Mouse (Mus musculus) right cerebral cortex, postnatal 14 days (tissue): Measurements from ENCODE around the gene Dhx8.
A peak's percentile ranks its signal among the peaks of the same experiment; 100 is the strongest.

ENCODE experiments used
- DNase-seq: peaks from one replicate; pipeline ENCODE4 v3.0.0; 2022

Gene Dhx8

DNA sequence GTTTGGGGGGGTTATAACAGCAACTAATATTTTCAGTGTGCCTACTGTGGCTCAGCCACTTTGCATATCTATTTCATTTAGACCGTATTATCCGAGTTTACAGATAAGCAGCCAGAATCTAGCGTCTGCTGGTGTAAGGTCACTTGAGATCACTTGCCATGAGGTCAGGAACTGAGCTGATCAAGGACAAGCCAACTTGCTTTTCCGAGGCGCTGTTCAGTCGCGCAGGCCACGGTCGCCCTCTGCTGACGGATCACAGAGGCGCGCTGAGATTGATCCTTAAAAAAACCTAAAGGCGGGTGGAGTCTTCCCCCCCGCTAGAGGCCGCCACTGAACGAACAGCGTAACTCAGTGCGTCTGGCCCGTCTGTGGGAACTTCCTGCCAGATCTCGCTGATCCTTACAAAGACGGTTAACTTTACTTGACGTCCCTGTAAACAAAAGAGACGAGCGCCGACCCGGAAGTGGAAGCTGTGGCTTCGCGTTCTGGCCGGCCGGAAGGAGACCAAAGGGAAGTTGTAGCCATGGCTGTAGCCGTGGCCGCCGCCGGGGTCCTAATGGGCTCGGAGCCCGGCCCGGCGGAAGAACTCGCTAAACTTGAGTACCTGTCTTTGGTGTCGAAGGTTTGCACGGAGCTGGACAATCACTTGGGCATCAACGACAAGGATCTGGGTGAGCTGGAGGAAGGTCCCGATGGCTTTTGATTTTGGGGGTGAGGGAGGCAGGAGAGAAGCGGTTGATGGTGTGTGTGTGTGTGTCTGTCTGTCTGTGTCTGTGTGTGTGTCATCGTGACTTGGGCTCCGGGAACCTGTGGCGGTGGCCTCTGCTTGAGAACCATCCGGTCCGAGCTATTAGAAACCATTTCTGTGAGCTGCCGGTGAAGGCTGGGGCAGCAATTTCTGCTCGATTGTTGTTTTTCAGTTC lies at the start of gene Dhx8:
Gene Dhx8, plus strand, starts transcription at position 402 of the 923 bp plus-strand sequence.
- peak; percentile 98 for DNase-seq

DNA sequence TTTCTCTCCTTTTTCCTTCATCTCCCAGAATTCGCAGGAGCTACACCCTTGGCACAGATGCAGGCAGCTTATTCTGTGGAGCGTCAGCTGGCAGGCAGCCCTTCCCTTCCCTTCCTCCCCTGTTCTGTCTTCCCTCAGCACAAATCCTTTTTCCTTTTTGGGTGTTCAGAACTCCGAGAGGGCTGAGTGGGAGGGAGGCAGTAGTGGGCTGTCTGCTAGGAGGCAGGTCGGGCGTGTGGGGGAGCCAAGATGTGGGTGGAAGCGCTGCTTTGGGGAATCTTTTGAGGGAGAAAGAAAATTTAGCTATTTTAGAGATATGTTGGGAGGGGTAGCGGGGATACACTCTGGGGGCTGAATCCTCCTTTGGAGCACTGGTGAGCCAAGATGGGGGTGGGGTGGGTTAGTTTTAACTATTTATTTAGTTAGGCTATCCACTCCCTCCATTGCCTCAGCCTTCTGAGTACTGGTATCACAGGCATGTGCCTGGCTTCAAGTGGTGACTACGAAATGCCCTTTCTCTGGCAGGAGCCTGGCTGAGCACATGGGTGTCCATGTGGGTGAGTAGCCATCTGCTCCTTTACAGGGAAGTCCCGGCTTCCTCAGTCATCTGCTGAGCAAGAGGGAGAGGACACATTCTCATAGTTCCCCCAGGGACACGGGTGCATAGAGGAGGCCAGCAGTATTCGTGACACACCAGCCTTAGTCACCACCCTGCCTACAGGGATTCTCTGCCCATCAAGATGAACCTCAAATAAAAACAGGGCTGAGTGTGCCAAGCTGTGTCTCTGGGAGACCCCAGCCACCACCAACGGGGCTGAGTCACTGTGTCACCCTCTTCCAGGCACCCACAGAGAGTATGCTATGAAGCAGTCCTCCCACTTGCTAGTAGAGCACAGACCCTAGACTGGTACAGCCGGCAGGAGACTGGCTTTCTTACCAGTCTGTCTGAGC lies 45.1 kb upstream of the Dhx8 start:
- peak; percentile 81 for DNase-seq

DNA sequence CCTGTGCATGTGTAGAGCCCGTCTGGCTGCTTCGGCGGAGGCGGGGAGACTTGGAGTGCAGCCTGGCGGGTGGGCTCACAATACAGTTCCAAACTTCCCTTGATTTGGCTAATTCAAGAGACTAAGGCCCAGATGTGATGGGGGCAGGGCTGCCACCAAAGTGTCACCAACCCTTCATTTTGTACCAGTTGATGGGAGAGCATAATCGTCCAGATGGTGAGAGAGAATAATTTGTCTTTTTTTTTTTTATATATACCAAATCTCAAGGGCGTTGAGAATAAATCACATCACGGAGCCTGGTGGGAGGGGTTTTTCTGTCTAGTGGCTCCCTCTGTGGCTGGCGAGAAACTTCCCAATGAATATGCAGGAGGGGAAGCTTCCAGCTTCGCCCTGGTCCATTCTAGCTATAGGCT lies 43.0 kb upstream of the Dhx8 start:
- peak; percentile 69 for DNase-seq

DNA sequence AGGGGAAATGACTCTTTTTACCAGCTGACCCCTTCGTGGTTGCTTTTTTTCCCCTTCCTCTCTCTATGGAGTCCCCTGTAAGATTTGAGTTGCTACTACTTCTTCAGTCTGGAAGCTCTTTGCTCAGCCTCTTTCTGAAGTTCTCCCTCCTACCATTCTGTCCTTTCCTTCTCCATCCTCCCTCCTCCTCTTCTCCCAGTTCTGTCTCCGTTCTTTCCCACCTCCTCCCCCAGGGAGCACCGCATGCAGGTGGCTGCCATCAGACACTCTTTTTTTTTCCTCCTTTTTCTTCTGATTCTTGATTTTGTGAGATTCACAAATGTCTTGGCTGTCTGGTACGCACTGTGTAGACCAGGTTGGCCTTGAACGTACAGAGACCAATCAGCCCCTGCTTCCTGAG lies 42.4 kb upstream of the Dhx8 start:
- DNase-seq: no peak

DNA sequence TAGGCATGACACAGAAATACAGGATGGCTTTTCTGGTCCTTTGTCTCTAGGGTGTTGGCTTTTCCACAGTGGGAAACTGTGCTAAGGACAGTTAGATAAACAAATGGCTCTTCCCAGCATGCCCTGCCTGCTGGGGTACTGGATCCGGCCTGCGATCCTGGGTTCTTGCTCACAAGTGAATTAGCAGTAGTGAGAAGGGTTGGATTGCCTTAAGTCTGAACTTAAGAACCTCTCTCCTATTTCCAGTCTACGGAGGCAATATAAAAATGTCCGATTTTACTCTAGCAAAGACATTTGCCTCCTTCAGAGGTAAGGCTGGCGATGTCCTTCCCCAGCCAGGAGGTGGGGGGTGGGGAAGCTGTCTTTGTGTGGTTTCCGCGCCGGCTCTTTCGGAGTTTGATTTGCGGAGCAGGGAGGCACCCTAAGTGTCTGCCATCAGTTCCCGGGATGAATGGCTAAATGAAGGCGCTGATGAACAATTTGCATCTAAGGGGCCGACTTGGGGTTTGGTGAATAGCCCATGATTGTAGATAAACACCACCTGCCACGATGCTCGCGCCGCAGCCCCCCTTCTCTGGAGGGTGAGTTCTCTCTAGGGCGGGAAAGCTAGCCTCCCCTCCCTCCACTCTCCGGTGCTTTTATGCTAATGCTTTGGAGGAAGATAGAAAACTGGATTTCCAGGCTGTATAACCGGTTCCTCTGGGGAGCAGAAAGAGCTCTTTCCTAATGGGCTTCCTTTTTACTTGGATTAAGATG lies 36.6 kb upstream of the Dhx8 start:
- DNase-seq: peak; percentile 26

DNA sequence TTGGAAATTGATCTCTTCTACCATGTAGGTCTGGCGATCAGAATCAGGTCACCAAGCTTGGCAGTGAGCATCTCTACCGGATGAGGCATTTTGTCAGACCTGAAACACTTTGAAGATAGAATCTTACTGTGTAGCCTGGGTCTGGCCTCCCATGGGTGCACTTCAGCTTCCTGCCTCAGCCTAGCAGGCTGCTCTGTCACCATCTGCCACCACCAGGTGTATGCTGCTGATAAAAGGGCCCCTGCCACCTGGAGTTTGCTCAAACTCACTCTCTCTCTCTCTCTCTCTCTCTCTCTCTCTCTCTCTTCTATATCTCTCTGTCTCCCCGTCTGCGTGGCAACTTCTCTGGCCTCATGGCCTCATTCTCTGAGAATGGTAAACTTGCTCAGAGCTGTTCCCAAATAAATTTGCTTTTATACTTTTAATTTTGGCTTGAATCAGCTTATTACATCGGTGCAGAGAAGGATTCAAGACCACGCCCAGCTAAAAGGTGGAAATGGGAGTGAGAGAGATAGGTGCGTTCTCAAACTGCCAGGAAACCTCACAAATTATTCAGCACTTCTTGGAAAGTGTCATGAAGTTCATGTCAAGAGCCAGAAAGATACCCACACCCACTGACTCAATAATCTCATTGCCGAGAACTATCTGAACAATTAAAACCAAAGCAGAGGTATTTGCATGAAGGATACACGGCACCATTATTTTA lies 35.4 kb upstream of the Dhx8 start:
- no peak for DNase-seq

DNA sequence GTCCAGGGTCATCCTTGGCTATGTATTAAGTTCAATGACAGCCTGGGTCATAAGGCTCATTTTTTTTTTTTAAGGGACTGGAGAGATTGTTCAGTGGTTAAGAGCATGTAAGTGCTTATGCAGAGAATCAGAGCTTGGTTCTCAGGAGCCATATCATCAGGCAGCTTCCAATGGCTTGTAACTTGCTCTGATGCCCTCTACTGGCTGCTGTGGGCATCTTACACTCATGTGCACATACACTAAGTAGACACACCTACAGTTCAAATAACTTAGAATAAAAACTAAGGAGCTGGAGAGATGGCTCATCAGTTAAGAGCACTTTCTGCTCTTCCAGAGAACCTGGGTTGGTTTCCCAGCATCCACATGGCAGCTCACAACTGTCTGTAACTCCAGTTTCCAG lies 34.6 kb upstream of the Dhx8 start:
- no peak for DNase-seq

DNA sequence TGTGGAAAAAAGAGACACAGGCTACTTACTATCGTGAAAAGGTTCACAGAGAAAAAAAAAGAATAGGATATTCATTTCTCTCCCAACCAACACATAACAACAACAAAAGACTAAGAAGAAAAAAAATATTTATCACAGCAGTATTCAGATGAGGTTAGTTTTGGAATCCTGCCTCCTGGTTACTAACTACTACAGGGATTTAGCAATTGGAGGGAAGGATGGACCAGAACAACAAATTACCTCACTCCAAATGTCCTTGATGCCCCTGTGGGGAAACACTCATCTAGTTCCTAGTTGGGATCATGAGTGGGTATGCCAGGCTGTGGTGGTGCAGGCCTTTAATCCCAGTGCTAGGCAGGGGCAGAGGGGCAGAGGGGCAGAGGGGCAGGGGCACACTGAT lies 33.2 kb upstream of the Dhx8 start:
- DNase-seq: no peak

DNA sequence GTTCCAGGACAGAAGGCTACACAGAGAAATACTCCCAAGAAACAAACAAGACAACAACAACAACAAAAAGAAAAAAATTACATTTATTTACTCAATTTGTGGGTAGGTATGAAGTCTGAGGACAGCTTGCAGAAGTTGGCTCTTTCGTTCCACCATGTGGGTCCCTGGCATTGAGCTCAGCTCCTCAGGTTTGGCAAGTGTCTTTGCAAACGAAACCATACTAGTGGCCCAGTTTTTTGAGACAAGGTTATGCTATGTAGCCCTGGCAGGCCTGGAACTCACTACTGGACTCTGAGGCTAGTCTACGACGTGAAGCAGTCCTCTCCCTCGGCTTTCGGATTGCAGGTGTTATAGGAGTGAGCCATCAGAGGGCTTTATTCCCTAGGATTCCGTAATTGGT lies 32.7 kb upstream of the Dhx8 start:
- no peak for DNase-seq

DNA sequence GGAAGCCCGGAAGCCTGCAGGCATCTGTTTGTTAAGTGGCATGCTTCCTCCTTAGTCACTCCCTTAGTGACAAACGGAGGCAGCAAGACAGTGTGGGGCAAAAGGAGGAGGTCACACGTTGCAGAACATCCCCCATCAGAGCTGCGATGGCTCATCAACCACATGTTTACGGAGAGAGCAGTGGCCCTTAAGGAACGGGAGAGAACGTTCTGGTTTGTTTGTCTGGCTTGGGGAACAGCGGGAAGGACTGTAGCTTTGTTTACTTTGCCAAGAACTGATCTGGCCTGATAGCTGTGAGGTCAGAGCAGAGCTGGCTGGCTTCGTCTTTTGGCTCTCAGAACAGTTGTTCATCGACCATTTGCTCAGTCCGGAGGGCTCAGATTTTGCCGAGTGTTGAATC lies 32.3 kb upstream of the Dhx8 start:
- DNase-seq: no peak

DNA sequence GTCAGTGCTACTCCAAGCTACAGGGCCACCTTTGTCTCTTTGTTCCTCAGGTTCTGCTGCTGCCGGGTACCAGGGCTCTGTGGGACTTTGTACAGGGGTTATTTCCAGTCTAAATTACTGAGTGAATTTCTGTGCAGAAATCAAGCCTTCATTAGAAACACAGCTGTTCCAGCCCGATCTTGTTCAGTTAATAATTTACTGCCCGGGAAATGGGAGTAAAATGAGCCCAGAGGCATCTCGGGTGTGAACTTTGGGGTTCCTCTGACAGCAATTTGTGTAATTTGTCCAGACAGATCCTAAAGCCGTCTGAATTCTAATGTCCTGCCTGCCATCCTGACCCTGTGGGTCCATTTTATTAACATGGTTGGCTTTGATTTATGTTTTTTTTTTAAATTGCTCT lies 28.6 kb upstream of the Dhx8 start:
- no peak for DNase-seq

DNA sequence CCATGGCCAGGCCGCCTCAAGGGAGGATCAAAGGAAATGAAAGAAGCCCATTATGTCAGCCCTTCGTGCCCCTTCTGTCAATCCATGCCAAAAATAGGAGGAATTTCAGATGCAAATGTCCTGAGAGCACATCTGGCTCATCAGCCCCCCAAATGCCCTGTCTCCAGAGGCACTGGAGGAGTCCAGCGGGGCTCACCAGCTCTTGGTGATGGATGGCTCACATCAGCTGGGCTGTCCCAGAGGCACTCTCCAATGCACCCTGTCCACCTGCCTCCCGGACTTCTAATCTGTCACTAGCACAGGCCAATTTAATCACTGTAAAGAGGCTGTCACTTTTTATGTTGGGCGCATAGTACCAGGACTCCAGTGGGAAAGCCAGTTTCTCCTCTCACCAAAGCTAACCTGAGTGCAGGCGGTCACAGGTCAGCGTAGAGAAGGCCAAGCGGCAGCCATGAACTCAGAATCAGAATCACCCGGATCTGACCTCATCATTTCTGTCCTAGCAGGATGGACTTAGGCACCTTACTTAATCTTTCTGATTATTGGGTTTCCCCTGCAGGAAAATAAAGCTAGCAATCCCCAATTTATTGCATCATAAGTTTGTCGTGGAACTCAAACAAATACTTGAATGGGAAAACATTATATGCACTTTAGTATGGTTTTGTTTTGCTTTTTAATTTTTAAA lies 25.8 kb upstream of the Dhx8 start:
- DNase-seq: no peak

DNA sequence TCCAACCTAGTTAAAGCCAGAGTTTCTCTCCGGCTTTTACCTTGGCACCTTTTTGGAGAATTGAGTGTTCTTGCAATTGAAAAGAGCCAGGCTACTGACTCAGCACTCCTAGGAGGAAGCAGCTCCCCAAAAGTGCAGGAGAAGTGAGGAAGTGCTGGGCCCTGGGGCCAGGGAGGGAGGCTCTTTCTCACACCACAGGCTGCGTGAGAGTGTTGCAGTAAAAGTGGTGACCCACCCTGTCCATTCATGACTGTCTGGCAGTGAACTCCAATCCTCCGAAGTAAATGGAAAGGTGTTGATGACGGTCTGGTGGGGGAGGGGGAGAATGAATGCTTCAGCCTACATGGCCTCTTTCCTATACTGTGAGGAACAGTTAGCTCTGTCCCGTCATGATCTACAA lies 24.2 kb upstream of the Dhx8 start:
- no peak for DNase-seq

DNA sequence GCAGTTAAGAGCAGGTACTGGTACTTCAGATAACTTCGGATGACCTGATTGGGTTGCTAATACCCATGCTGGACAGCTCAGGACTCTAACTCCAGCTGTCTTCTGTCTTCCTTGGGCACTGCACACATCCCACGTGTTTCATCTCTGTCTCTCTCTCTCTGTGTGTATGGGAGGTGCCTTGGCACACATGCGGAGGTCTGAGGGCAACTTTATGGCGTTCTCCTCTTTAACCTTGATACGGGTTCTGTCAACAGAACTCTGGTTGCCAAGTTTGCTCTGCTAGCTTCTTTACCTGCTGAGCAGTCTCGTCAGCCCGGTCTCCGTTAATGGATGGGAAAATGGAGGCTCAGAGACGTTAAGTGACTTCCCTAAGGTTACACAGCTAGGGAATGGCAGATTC lies 19.9 kb upstream of the Dhx8 start:
- no peak for DNase-seq

DNA sequence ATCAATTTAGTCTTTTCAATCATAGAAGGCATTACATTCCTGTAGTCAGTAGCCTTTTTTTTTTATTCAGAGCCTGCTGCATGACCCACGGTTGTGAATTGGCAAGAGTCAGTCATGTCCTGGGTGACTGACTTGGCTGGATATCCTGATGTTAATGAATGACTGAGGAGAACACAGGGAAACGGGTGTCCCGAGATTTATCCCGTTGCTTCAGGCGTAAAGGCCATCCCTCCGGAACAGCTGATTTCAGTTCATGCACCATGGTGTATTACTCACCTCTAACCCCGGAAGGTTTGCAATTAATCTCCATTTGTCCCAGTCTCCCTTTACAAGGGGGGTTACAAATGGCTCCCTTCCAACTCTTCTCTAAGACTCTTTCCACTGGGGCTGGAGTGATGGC lies 18.7 kb upstream of the Dhx8 start:
- no peak for DNase-seq

DNA sequence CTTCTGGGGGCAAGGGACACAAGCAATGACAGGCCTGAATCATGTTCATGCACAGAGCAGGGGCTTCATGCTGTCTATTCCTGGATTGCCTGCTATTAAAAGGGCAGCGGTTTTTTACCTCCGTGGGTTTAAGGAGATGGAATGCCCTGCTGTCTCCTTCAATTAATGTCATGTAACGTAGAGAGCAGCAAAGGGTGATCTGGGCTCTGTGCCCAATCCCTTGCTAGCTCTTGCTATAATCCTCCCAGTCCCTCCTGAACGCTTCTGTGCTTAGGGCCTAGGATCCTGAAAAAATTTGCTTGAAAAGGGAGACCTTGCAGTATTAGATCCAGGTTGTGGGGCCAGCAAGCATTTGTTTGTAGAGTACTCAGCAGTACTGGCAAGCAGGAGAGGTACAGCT lies 14.4 kb upstream of the Dhx8 start:
- no peak for DNase-seq

DNA sequence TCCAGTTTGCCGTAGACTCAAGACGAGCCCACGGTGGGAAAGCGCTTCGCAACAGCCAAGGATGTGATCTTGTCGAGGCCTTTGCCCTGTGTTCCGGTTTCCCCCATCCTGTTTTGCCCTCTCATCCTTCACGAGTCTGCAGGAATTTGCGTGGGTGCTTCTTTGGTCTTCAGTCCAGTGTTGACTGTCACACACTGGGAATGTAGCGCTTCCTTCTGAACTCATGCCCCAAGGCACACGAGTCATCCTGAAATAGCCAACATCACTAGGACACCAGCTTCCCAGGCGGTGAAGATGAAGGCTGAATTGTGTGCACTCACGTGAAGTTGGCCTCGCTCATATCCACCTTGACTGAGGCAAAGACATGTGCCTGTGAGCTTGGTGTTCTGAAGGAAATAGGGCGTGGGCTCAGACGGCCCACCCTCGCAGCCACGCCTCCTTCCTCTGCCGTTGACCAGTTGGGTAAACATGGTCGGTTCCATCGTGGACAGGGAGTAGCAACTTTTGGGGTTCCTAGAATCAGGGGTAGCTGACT lies 12.7 kb upstream of the Dhx8 start:
- no peak for DNase-seq

DNA sequence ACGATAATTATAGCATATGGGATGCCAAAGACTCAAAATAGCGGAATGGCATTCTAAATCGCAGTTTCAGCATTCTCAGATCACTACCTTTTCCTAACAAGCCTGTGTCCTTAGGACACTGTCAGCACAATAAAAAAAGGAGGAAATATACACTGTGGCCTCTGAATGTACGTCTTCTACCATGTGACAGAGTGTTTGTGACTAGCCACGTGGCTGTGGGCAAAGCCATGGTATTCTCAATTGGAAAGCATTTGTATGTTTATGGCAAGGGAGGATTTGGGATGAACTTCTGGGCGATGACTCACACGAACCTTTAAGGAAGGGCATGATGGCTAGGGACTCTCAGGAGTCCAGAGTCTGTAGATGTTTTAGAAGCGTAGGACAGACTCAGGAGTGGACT lies 7.7 kb upstream of the Dhx8 start:
- DNase-seq: no peak

DNA sequence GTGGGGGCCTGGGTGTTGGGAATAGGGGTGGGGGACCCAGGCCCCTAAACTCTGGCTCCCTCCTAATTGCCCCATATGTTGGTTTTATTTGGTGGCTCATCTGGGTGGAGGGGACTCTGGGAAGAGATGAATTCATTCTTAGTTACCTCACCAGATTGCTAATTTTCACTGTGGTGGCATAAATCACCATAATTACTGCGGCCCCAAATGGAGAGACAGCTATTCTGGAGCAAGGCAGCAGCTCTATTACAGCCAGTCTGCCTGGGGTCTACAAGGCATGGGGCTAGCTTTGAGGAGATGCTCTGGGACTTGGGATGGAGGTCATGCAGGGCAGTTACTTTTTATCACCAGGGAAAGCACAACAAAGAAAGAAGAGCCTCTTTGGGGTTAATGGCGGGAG lies 6.0 kb upstream of the Dhx8 start:
- no peak for DNase-seq

DNA sequence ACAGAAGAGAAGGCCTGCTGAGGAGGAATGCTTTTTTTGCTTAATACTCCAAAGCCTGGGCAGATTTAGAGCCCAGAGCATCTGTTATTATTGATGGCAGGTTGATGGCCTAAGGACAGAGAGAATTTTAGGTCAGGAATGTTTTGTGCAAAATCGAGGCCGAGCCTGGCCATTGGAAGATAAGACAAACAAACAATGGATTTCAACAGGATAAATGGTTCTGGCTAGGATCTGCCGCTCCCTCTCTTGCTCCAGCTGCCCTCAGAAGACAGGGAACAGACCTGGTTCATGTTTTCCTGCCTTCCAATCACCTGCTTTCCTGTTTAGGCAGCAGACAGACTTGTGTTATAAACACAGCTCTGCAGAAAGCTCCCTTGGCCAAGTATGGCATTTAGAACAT lies 3.4 kb upstream of the Dhx8 start:
- DNase-seq: no peak

DNA sequence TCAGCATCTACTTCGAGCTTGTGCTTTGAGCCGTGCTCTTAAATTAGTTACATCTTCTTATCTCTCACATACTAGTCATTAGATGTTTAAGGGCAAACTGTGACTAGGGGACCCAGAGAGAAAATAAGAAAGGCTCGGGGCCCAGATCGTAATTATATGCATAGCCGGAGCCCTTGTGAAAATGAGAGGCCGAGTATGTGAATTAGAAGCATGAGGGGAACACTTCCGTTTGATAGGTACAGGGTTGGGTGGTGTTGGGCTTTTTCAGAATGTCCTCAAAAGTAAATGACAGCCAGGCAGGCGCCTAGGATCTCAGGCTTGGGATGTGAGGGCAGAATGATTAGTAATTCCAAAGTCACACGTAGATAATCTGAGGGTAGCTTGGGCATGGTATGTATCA lies 877 bp downstream of the Dhx8 start:
- no peak for DNase-seq

DNA sequence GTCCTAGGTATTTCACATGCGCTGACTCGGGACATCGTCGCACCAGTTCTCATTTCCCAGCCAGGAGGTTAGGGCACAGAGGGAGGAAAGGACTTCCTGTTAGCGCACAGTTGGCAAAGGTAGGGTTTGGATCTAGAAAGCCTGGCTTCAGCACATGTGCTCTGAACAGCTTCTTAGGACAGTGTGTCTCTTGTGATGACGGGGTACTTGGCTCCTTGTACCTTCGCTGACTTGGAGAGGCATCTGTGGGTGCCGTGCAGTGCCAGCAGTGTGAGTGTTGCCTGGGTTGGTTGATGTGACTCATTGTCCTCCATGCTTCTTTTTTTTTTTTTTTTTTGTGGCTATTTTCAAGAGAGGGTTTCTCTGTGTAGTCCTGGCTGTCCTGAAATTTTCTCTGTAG lies 23.9 kb downstream of the Dhx8 start:
- DNase-seq: no peak
